Mouse (Mus musculus) adrenal gland, adult 2 months (tissue): ENCODE data around the gene Ppm1j. TPM values are rescaled to one million over a fixed set of nuclear protein-coding genes. Genes with fewer than 3 reads are reported as not detected.
"Not testable (repeated sequence)": the region's sequence is repeated elsewhere in the genome, so short reads cannot be mapped to it uniquely, and the experiment has no call there.

Experiments
- DNase-seq: peaks from one replicate; pipeline ENCODE4 v3.0.0; 2021
- long read RNA-seq: library from polyadenylated mRNA; stranded (forward); transcript quantifications from one replicate; pipeline ENCODE4 v2.0.0, GENCODE M21; 2021
- polyA plus RNA-seq: library from polyadenylated mRNA; depleted of rRNA; stranded (reverse); fragments of >200 nt; gene quantifications from 2 replicates; pipeline ENCODE4 v1.2.3, GENCODE M21; 2012; rRNA removed
- total RNA-seq, 2 experiments: library from RNA; stranded (reverse); gene quantifications; 2 replicates each; pipeline ENCODE4 v1.2.3; 2021

Ppm1j gene
- total RNA-seq (10 to 100 TPM in 1 of 2 experiments, 1 to 10 TPM in 1; 5.0 to 13.1 TPM), polyA plus RNA-seq (11.6 and 12.2 TPM in 2 replicates)
- long read RNA-seq, partial matches to known transcripts: 5 of 12 reads
- long read RNA-seq, other reads (novel, unspliced or antisense): 5 of 12 reads

GRCm38 (mm10) chr3:104780561-104781420, at the start of gene Ppm1j:
Gene Ppm1j, plus strand, starts transcription at chr3:104781056.
- peak; percentile 79 for DNase-seq

GRCm38 (mm10) chr3:104732907-104733306, 47.9 kb upstream of the Ppm1j start:
- no peak for DNase-seq

- DNase-seq: no peak
These were observed 46.2 kb upstream of the Ppm1j start for GRCm38 (mm10) chr3:104734654-104735053.

- DNase-seq: no peak
These were observed 38.9 kb upstream of the Ppm1j start for GRCm38 (mm10) chr3:104741954-104742353.

GRCm38 (mm10) chr3:104743161-104743560, 37.7 kb upstream of the Ppm1j start:
- DNase-seq: no peak

GRCm38 (mm10) chr3:104743864-104744263, 37.0 kb upstream of the Ppm1j start:
- no peak for DNase-seq

GRCm38 (mm10) chr3:104752845-104753244, 28.0 kb upstream of the Ppm1j start:
- peak; percentile 25 for DNase-seq

GRCm38 (mm10) chr3:104758406-104758805, 22.4 kb upstream of the Ppm1j start:
- DNase-seq: peak; percentile 56

GRCm38 (mm10) chr3:104758869-104759268, 22.0 kb upstream of the Ppm1j start:
- no peak for DNase-seq

GRCm38 (mm10) chr3:104762103-104762863, 18.6 kb upstream of the Ppm1j start:
- not testable (repeated sequence) for DNase-seq

- DNase-seq: no peak
These were observed 15.8 kb upstream of the Ppm1j start for GRCm38 (mm10) chr3:104765021-104765420.

GRCm38 (mm10) chr3:104767141-104767540, 13.7 kb upstream of the Ppm1j start:
- no peak for DNase-seq

- DNase-seq: no peak
These were observed 13.1 kb upstream of the Ppm1j start for GRCm38 (mm10) chr3:104767716-104768115.

- no peak for DNase-seq
These were observed 11.7 kb upstream of the Ppm1j start for GRCm38 (mm10) chr3:104769135-104769534.

GRCm38 (mm10) chr3:104770035-104770434, 10.8 kb upstream of the Ppm1j start:
- peak; percentile 60 for DNase-seq

GRCm38 (mm10) chr3:104770918-104771317, 9.9 kb upstream of the Ppm1j start:
- DNase-seq: no peak

- no peak for DNase-seq
These were observed 9.4 kb upstream of the Ppm1j start for GRCm38 (mm10) chr3:104771460-104771859.

GRCm38 (mm10) chr3:104773301-104773700, 7.6 kb upstream of the Ppm1j start:
- DNase-seq: no peak

GRCm38 (mm10) chr3:104777342-104777741, 3.5 kb upstream of the Ppm1j start:
- DNase-seq: no peak

- peak; percentile 50 for DNase-seq
These were observed 907 bp upstream of the Ppm1j start for GRCm38 (mm10) chr3:104779949-104780348.

- DNase-seq: peak; percentile 52
These were observed 631 bp downstream of the Ppm1j start, which contains the start of gene Fam19a3 for GRCm38 (mm10) chr3:104781471-104781903. Gene Fam19a3, minus strand, starts transcription at chr3:104781840.

- peak; percentile 84 for DNase-seq
These were observed 1.3 kb downstream of the Ppm1j start for GRCm38 (mm10) chr3:104782061-104782681.
